Mouse (Mus musculus) lung, embryonic 15.5 days (tissue): ENCODE results near the gene Bves. TPM values are rescaled to one million over a fixed set of nuclear protein-coding genes. Genes with fewer than 3 reads are reported as not detected.
"Not testable (repeated sequence)": the region's sequence is repeated elsewhere in the genome, so short reads cannot be mapped to it uniquely, and the experiment has no call there.

Source experiments
- ATAC-seq: fragments of 200-750 bp; cut with Nextera tagmentation; 2 replicates; pipeline ENCODE4 v1.8.0; 2017; ENCODE audit warnings: moderate number of reproducible peaks, borderline replicate concordance; ENCODE audit not compliant: low FRiP score, low TSS enrichment; ENCODE audit errors: extremely low read depth
- H3K27ac ChIP-seq: fragments of 300-500 bp; sonication (generic); 2 replicates; pipeline ENCODE4 v1.5.1; 2015; ENCODE audit warnings: moderate library complexity, mild to moderate bottlenecking, inconsistent platforms
- H3K27me3 ChIP-seq: fragments of 300-500 bp; sonication (generic); 2 replicates; pipeline ENCODE4 v1.6.1; 2015; ENCODE audit warnings: inconsistent platforms
- H3K36me3 ChIP-seq: fragments of 300-500 bp; sonication (generic); 2 replicates; pipeline ENCODE4 v1.6.1; 2015; ENCODE audit warnings: inconsistent platforms
- H3K4me1 ChIP-seq: fragments of 300-500 bp; sonication (generic); 2 replicates; pipeline ENCODE4 v1.6.1; 2015; ENCODE audit warnings: inconsistent platforms
- H3K4me2 ChIP-seq: fragments of 300-500 bp; sonication (generic); 2 replicates; pipeline ENCODE4 v1.6.1; 2015; ENCODE audit warnings: inconsistent platforms, mild to moderate bottlenecking, moderate library complexity
- H3K4me3 ChIP-seq: fragments of 300-500 bp; sonication (generic); 2 replicates; pipeline ENCODE4 v1.5.1; 2015; ENCODE audit warnings: mild to moderate bottlenecking, inconsistent platforms
- H3K9ac ChIP-seq: fragments of 300-500 bp; sonication (generic); 2 replicates; pipeline ENCODE4 v1.6.1; 2015; ENCODE audit warnings: inconsistent platforms
- H3K9me3 ChIP-seq: fragments of 300-500 bp; sonication (generic); 2 replicates; pipeline ENCODE4 v1.6.1; 2016; ENCODE audit warnings: inconsistent platforms
- WGBS: fragments of 180-500 bp; shearing (Covaris S2); methylation state at CpG from one replicate; pipeline ENCODE4 v1.1.7; 2015; 5-methylcytosine and 5-hydroxymethylcytosine counted together
- polyA plus RNA-seq: library from polyadenylated mRNA; unstranded; fragments of >200 nt; fragmentation: Nextera tagmentation; extraction: Ambion mirVana; gene quantifications from 2 replicates; pipeline ENCODE4 v1.2.1, GENCODE M21; 2015

Bves gene
- polyA plus RNA-seq, 1 experiment from 2014 or later: 2.7 TPM

DNA sequence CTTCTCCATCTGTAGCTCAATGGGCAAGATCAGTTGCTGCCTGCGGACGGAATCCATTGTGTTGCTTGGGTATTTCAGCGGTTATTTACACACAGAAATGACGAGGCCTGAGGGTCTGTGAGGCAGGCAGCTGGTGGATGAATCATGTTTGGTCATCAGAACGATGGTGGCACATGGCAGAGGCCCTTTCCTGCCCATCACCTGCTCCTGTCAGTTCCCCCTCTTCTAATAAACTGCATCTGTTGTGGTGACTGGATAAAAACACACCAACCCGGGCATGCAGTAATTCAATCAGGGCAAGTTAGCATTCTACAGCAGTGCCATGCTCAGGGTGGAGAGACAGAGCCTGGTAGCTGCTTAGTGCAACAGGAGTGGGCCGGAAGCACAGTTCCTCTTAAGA, 23.9 kb upstream of the Bves start:
- Histone ChIP-seq H3K4me3 (no peak overlapping the region), H3K36me3 (no peaks in the 10 kb centered on the region), H3K27me3 (no peaks in the 10 kb centered on the region), H3K27ac (no peak overlapping the region), H3K9me3 (no peaks in the 10 kb centered on the region), H3K9ac (no peak overlapping the region), H3K4me1 (no peaks in the 10 kb centered on the region), H3K4me2 (no peak overlapping the region)
- WGBS: 72% methylated on average over 7 of the region's 7 CpGs
- no peak for ATAC-seq

DNA sequence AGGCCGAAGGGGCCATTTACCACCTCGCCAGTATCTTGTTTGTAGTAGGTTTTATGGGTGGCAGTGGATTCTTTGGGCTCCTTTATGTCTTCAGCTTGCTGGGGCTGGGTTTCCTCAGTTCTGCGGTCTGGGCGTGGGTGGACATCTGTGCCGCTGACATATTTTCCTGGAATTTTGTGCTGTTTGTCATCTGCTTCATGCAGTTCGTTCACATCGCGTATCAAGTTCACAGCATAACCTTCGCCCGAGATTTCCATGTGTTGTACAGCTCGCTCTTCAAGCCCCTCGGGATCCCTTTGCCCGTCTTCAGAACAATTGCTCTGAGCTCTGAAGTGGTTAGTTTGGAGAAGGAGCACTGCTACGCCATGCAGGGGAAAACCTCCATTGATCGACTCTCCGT, 20.7 kb upstream of the Bves start:
- Histone ChIP-seq H3K4me3 (no peak overlapping the region), H3K9me3 (no peaks in the 10 kb centered on the region), H3K4me2 (no peak overlapping the region), H3K9ac (no peak overlapping the region), H3K27me3 (no peaks in the 10 kb centered on the region), H3K27ac (no peak overlapping the region), H3K36me3 (no peaks in the 10 kb centered on the region), H3K4me1 (no peaks in the 10 kb centered on the region)
- WGBS: 84% methylated on average over 16 of the region's 16 CpGs
- ATAC-seq: no peak

DNA sequence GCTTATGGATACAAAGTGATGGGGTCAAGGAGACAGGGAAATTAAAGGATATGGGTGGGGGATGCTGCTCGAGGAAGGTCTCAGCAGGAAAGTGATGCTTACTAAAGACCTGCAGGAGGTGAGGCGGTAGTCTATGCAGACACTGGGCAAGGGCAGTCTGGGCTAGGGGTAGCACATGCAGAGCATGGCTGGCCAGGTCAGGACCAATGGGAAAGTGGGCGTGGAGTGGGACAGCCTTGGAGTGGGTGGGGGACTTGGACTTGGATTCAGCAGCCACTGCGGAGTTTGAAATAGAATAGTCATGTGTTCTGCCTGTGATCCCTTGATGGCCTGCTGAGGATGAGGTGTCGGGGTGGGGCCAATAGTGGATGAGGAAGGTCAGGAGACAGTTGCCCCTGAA, 16.6 kb upstream of the Bves start:
- no peaks in the 10 kb centered on the region for H3K4me1 ChIP-seq
- no peak overlapping the region for H3K9ac ChIP-seq
- H3K4me2 ChIP-seq: no peak overlapping the region
- no peak overlapping the region for H3K27ac ChIP-seq
- H3K27me3 ChIP-seq: no peaks in the 10 kb centered on the region
- no peak for ATAC-seq
- no peaks in the 10 kb centered on the region for H3K9me3 ChIP-seq
- H3K4me3 ChIP-seq: no peak overlapping the region
- no peaks in the 10 kb centered on the region for H3K36me3 ChIP-seq
- WGBS: 81% methylated on average over 5 of the region's 5 CpGs

DNA sequence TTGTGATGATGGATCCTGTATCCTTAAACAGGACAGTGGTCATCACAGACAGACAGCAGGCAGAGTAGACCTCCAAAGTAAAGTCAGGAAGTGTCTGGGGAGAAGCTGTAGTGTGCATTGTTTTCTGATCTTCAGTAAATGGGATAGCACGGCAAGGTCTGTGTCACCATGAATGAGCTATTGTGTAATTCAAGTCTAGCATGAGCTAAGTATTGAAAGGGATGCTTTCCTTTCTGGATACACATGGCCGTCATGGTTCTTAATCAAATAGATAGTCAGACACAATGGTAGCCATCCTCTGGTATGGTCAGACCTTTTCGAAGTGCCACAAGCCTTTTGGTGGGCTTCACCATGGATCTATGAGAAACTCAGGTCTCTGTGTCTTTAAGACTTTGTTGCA, 15.3 kb upstream of the Bves start:
- H3K4me2 ChIP-seq: no peak overlapping the region
- no peaks in the 10 kb centered on the region for H3K36me3 ChIP-seq
- no peak for ATAC-seq
- 76% methylated on average over 3 of the region's 3 CpGs for WGBS
- H3K9ac ChIP-seq: no peak overlapping the region
- no peak overlapping the region for H3K27ac ChIP-seq
- no peaks in the 10 kb centered on the region for H3K4me1 ChIP-seq
- no peaks in the 10 kb centered on the region for H3K27me3 ChIP-seq
- H3K9me3 ChIP-seq: no peaks in the 10 kb centered on the region
- H3K4me3 ChIP-seq: no peak overlapping the region

DNA sequence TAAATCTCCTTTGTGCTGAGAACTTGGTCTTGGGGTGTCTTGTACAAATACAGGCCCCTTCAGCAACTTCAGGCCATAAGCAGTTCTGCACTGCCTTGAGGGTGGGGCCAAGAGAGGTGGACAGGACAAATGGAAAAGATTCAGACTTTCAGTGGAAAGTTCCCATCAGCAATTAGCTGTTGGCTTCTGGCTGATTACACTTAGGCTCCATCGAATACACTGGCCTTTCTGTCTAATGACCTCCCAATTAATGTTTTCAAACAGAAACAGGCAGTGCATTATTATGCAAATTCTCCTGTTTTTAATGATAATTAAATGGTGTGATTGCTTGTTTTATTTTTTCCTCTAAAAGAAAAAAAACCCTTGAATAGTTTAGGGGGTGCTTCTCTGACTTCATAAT, 11.4 kb upstream of the Bves start:
- no peak for ATAC-seq
- 81% methylated on average over 1 of the region's 1 CpGs for WGBS
- no peak overlapping the region for H3K4me2 ChIP-seq
- no peaks in the 10 kb centered on the region for H3K4me1 ChIP-seq
- H3K27ac ChIP-seq: no peak overlapping the region
- no peak overlapping the region for H3K9ac ChIP-seq
- no peaks in the 10 kb centered on the region for H3K27me3 ChIP-seq
- no peak overlapping the region for H3K4me3 ChIP-seq
- no peaks in the 10 kb centered on the region for H3K9me3 ChIP-seq
- no peaks in the 10 kb centered on the region for H3K36me3 ChIP-seq

DNA sequence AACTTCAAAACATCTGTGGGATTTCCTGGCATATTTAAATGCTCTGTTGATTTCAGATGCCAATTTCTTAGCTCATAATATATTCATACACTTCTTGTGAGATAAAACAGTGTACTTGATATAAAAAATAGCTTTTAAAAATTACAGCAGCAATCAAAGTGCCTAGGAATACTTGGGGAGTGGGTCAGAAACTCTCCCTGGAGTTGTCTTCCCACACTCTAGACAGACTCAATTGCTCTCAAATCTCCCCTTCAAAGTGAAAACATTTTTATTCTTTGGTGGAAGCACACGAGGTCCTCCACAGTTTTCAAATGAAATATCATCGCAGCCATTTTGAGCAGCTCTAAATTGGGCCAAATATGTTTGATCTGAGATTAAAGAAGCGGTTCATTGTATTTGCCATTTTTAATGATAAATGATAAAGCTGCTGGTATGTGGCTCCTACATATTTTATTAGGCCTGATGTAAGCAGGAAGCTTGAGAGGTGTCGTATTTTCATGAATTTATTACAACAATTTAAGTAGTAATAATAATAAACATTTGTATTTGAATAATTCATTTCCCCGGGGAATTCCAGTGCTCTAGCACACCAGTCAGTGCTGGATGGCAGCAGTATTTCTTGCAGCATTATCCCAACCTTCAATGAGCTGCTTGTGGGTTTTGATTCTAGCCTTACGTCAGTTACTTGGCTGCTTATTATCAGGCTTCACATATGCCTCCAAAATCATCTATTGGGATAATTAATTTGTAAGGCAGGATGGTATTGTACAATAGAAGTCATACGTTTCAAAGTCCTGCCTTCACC, 7.2 kb upstream of the Bves start:
- Histone ChIP-seq H3K9me3 (no peaks in the 10 kb centered on the region), H3K4me1 (no peaks in the 10 kb centered on the region), H3K4me3 (no peak overlapping the region), H3K36me3 (no peaks in the 10 kb centered on the region), H3K4me2 (no peak overlapping the region), H3K27ac (no peak overlapping the region), H3K27me3 (peaks cover 2% of the 10 kb centered on the region; the same call in 1 of the 2 replicates), H3K9ac (no peak overlapping the region)
- ATAC-seq: no peak
- WGBS: 66% methylated on average over 7 of the region's 7 CpGs

DNA sequence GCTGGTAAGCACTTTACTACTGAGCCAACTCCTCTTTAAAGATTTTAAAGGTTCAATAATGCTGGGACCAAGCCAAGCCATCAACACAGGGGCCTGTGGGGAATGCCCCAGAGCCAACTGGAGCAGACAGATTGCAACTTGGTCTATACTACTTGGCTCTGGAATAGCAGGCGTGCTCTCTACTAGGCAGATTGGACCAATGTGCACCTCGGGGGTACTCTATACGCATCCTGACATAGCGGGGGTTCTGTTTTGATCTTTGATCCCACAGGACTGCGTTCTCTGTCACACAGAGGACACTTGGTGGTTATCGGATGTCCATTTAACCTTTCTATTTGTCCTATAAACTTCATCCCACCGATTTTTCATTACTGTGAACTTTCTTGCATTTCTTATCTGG, 647 bp upstream of the Bves start:
- H3K4me1 ChIP-seq: 0 out of 2 replicates have a peak, but pooled peaks cover 4% of the 10 kb centered on the region
- no peaks in the 10 kb centered on the region for H3K9me3 ChIP-seq
- WGBS: 33% methylated on average over 7 of the region's 7 CpGs
- peaks cover 43% of the 10 kb centered on the region for H3K27me3 ChIP-seq
- H3K4me2 ChIP-seq: peak overlapping the region; percentile 97
- no peak overlapping the region for H3K27ac ChIP-seq
- H3K36me3 ChIP-seq: no peaks in the 10 kb centered on the region
- peak overlapping the region; percentile 67 for H3K4me3 ChIP-seq
- ATAC-seq: no peak
- no peak overlapping the region for H3K9ac ChIP-seq

DNA sequence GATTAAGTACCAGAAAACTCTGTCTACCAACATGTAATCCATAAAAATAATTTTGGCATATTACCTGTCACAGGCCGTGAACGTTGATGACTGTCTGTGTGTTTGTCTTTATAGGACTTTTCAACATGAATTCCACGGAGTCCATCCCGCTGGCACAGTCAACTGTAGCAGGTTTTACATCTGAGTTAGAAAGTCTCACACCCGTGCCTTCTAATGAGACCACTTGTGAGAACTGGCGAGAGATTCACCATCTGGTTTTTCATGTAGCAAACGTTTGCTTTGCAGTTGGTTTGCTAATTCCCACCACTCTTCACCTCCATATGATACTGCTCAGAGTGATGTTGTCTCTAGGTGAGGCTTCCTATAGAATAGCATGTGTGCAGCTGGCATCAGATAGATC, 3.5 kb downstream of the Bves start:
- no peak overlapping the region for H3K9ac ChIP-seq
- H3K4me3 ChIP-seq: no peak overlapping the region
- no peaks in the 10 kb centered on the region for H3K9me3 ChIP-seq
- WGBS: 64% methylated on average over 7 of the region's 7 CpGs
- H3K4me2 ChIP-seq: no peak overlapping the region
- ATAC-seq: no peak
- no peaks in the 10 kb centered on the region for H3K36me3 ChIP-seq
- H3K27ac ChIP-seq: no peak overlapping the region
- 0 out of 2 replicates have a peak, but pooled peaks cover 4% of the 10 kb centered on the region for H3K4me1 ChIP-seq
- peaks cover 34% of the 10 kb centered on the region for H3K27me3 ChIP-seq

DNA sequence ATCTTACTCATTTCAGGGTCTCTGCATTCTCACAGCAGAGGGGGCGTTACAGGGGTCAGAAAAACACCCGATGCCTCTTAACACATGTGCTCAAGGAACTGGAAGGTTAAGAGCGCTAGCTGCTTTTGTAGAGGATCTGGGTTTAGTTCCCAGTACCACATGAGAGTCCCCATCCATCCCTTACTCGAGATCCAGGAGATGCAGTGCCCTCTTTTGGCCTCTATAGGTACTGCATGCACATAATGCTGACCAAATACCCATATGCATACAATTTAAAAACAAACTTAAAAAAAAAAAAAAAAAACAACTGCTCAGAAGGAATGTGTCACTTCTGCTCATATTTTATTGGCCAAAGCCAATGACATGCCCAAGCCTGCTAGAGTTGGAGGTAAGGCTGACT, 8.8 kb downstream of the Bves start:
- Histone ChIP-seq H3K4me1 (no peaks in the 10 kb centered on the region), H3K4me3 (no peak overlapping the region), H3K36me3 (no peaks in the 10 kb centered on the region), H3K9ac (no peak overlapping the region), H3K27me3 (no peaks in the 10 kb centered on the region), H3K27ac (no peak overlapping the region), H3K9me3 (no peaks in the 10 kb centered on the region), H3K4me2 (no peak overlapping the region)
- 80% methylated on average over 4 of the region's 4 CpGs for WGBS
- no peak for ATAC-seq

DNA sequence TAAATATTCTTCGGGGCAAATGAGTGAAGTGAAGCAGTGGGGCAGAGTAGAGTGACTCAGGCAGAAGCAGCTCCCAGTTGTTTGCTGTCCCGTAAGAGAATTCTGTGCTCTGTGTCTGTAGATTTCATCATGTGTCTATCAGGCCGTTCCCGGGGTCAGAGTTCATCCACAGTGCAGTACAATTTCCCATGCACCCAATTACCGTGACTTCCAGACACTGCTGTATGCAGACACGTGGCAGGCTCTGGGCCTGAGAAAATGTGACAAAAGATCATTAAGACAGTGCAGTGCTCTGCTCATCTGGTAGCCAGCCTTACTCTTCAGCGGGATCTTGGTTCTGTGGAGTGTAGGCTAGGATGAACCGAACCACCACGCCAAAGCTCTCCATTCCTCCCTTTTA, 9.6 kb downstream of the Bves start:
- 78% methylated on average over 9 of the region's 9 CpGs for WGBS
- H3K27me3 ChIP-seq: no peaks in the 10 kb centered on the region
- no peak overlapping the region for H3K4me2 ChIP-seq
- H3K36me3 ChIP-seq: no peaks in the 10 kb centered on the region
- no peaks in the 10 kb centered on the region for H3K4me1 ChIP-seq
- no peak overlapping the region for H3K9ac ChIP-seq
- no peak overlapping the region for H3K27ac ChIP-seq
- H3K9me3 ChIP-seq: no peaks in the 10 kb centered on the region
- H3K4me3 ChIP-seq: no peak overlapping the region
- ATAC-seq: no peak

DNA sequence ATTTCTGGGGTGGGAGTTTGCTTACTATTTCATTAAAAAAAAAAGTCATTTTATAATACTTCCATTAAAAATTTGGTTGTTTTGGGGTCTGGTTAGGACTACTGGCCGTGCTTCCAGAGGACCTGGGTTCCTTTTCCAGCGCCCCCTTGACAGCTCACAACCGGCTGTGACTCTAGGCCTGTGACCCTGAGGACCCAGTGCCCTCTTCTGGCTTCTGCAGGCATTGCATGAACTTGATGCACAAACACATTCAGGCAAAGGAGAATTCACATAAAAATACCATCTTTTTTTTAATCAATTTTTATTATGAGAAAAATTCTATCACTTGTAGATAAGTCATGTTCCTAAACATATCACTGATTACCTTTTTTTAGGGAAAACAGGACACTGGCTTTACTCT, 12.6 kb downstream of the Bves start:
- H3K27me3 ChIP-seq, H3K9me3 ChIP-seq, H3K27ac ChIP-seq, H3K9ac ChIP-seq, H3K4me3 ChIP-seq, H3K36me3 ChIP-seq, ATAC-seq, H3K4me2 ChIP-seq, H3K4me1 ChIP-seq: not testable (repeated sequence)
- whole genome bisulfite sequencing: 93% methylated on average over 3 of the region's 3 CpGs

DNA sequence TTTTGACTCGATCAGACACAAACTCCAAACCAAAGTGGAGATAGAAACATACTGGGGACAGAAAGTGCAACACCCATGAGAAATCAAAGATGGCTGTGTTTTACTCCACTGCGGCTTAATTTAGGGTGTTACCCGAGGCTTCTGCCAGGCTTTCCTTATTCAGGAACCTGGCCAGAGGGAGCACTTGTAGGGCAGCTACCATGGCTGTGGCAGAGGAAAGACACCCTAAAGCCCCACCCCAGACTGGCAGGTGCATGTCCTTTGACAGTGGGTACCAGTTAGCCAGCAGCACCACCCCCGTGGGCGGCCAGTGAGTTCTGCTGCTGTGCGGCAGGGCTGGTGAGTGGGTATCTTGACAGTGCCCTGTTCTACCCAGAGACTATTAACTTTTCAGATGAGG, 20.5 kb downstream of the Bves start:
- Histone ChIP-seq H3K4me3 (no peak overlapping the region), H3K36me3 (no peaks in the 10 kb centered on the region), H3K4me2 (no peak overlapping the region), H3K4me1 (no peaks in the 10 kb centered on the region), H3K9me3 (no peaks in the 10 kb centered on the region), H3K9ac (no peak overlapping the region), H3K27ac (no peak overlapping the region), H3K27me3 (no peaks in the 10 kb centered on the region)
- 90% methylated on average over 6 of the region's 6 CpGs for WGBS
- ATAC-seq: no peak

DNA sequence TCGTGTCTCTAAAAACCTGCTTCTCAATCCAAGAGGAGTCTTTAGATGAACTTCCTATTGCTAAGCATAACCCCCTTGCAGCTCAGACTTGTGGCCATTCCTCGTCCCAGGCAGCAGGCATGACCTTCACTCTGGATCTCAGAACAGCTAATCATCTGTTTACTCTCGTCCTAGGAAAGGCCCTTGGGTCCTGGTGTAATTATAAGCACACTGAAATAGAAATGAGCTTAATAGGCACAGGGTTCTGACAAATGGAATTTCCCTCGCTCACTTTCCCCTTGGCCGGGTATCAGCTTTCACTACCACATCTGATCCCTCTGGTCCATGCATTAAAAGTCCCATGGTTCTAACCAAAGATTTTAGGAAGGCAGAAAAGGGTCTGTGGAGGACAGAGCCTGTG, 27.8 kb downstream of the Bves start:
- WGBS: 32% methylated on average over 5 of the region's 5 CpGs
- H3K9me3 ChIP-seq: no peaks in the 10 kb centered on the region
- no peaks in the 10 kb centered on the region for H3K4me1 ChIP-seq
- H3K36me3 ChIP-seq: no peaks in the 10 kb centered on the region
- no peak overlapping the region for H3K9ac ChIP-seq
- H3K4me2 ChIP-seq: no peak overlapping the region
- no peak for ATAC-seq
- H3K27me3 ChIP-seq: no peaks in the 10 kb centered on the region
- no peak overlapping the region for H3K27ac ChIP-seq
- no peak overlapping the region for H3K4me3 ChIP-seq
